Mouse (Mus musculus): ENCODE measurements around the gene Tmem179b.

- TF ChIP-seq POLR2A (IDR thresholded peaks at IDR 0.05; ENCODE audit: insufficient read depth, low read length): no peak
- no peak for TF ChIP-seq CTCF (IDR thresholded peaks at IDR 0.05; ENCODE audit: low read depth, low read length)
- no peak for TF ChIP-seq EP300 (IDR thresholded peaks at IDR 0.05; ENCODE audit: insufficient read depth, low read depth, low read length)
These were observed 28.9 kb downstream of the Tmem179b start for GRCm38 (mm10) chr19:8745382-8745781.

Measured in ES-Bruce4 (cell line).